Mouse (Mus musculus) myocyte (in vitro differentiated cells): ENCODE data around the gene Gclc.

Experiments used
- POLR2A ChIP-seq: IDR thresholded peaks from one replicate; pipeline ENCODE4 v1.6.1; 2011; ENCODE audit warnings: low read depth, mild to moderate bottlenecking, control low read depth, moderate library complexity; ENCODE audit not compliant: insufficient read length
- TCF12 ChIP-seq: IDR thresholded peaks from one replicate; pipeline ENCODE4 v1.6.1; 2011; ENCODE audit warnings: mild to moderate bottlenecking, control low read depth; ENCODE audit not compliant: poor library complexity, insufficient read depth, severe bottlenecking
- USF1 ChIP-seq: IDR thresholded peaks from one replicate; pipeline ENCODE4 v1.6.1; 2011; ENCODE audit warnings: low read depth, mild to moderate bottlenecking, control low read depth, moderate library complexity

DNA sequence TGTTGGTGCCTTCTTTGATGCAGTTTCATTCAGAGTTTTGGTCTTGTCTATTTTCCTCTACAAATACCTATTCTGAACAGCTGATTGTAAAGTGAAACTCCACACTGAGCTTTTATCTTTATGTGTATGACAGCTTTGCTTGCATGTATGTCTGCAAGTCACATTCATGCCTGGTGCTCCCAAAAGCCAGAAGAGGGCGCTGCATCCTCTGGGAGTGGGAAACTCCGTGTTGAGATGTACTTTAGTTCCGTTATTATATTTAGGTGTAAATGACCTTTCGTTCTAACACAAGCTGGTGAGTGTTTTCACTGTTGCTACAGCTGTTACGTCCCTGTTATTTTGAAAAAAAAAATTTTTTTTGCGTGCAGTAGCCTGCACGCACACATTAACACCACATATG is 48.1 kb downstream of the Gclc start:
- TF ChIP-seq POLR2A (no peak), USF1 (no peak), TCF12 (no peak)
